Mouse (Mus musculus) CD8-positive naive resting alpha-beta T cell, adult 57 days (primary cell): ENCODE measurements around the gene Mto1. TPM values are rescaled to one million over a fixed set of nuclear protein-coding genes. Genes with fewer than 3 reads are reported as not detected.

Experiments used
- total RNA-seq: library from RNA; stranded (reverse); gene quantifications from one replicate; pipeline ENCODE4 v1.2.4, GENCODE M21; 2023

Gene Mto1
- total RNA-seq: 28.4 TPM

DNA sequence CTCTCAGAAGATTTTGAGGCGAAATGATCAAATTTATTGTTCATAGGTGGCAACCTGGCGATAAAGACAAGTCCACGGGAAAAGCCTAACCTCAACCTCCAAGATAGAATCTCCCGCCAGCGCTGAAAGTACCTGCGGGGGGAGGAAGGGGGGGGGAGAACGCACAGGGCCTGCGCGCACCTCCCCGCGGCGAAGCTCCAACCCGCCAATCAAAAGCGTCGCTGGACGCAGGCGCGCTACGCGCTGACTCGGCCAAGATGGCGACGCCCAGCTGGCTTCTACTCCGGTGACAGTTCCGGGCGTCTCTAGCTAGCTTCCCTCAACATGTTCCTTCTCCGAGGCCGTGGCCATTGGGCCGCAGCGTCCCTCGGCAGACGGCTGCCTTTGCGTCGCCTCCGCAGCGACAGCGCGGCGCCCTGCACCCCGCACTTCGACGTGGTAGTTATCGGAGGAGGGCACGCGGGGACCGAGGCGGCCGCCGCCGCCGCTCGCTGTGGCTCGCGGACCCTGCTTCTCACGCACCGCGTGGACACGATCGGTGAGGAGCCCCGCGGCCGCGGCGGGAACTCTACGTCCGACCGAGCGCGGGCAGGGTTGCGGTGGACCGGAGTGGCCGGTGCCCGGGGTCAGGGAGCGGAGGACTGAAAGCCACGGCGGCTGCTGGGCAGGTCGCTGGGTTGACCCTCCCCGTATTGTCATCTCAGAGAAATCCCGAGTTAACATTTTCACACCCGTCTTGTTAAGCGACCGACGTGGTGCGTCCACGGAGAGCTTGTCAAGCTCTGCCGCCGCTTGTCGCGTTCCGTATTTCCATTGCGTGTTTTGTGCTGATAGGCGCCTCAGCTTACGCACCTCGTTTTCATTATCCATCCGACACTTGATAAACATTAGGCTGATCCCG lies at the start of gene Mto1, which contains the start of gene Gm17324:
Mto1 (plus strand) TSS at position 236 of the 901 bp plus-strand sequence.
Gm17324 (minus strand) TSS at position 814 of the 901 bp plus-strand sequence.

DNA sequence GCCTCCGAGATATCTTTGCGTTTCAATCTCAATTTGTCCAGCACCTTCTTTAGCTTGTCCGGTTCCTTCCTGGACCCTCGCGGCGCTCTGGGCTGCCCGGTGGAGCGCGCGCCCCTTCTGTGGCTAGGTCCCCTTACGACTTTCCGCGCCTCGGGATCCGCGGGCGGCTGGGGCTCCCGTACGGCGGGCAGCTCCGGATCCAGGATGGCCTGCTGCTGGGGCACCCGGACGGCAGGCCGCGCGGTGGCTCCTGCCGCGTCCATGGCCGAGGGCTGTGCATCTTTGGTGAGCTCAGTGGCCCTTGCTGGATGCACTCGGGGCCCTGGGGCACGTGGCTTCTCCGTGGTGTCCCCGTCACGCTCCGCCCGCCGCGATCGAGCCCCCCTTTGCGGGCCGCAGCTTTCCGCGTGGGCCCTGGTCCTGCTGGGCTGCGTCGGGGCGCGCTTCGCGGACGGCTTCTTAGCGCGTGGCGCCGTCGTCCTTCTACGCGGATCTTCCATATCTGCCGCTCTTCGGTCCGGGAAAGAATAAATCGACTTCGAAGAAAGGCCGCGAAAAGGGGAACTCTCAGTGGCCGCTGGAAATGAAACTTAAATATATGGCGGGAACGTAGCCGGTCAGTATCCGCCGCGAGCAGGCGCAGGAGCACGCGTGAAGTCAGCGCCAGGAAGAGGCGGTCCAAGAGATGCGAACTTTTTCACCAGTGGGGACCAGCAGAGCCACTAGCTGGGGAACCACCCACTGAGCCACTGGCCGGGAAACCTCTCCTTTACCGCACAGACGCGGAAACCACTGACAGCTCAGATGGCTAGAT lies 5.2 kb upstream of the Mto1 start, which contains the start of gene Cgas:
Cgas (minus strand) TSS at position 659 of the 814 bp plus-strand sequence.

DNA sequence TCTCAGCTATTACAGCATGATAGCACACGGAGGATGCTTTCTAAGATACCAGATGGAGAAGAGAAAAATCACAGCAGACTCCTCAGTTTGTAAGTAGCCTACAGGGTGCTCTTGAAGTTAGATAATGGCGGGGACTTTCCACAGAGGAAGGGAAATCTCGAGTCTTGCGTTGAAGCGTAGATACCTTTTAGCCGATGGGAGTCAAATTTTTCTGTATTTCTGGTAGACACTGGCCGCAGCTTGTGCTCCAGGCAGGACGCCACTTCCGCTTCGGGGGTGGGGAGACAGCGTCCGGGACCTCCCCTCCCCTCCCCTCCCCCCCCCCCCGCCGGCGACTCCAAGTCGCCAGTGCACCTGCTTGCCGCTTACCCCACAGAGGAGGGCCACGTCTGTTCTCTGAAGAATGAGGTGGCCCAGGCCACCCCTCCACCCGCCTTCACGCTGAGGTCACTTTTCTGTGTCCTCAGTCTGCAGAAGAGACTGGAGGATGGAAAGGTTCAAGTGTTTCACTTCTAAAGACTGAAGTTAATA lies 40.9 kb downstream of the Mto1 start, which contains the start of gene Eef1a1:
Eef1a1 (minus strand) TSS at position 262 of the 531 bp plus-strand sequence.

Other genes starting within 250 kb of the Mto1 start
- not detected for gene Gsta1, start 217.6 kb upstream of the Mto1 start, total RNA-seq
- gene Gm3776, start 191.1 kb upstream of the Mto1 start, total RNA-seq: not detected
- gene Gm10639, start 158.3 kb upstream of the Mto1 start, total RNA-seq: not detected
- gene Omt2a, start 133.4 kb upstream of the Mto1 start, total RNA-seq: not detected
- gene Omt2b, start 120.6 kb upstream of the Mto1 start, total RNA-seq: not detected
- not detected for gene Gsta2, start 92.4 kb upstream of the Mto1 start, total RNA-seq
- not detected for gene Dppa5a, start 80.0 kb upstream of the Mto1 start, total RNA-seq
- not detected for gene Ooep, start 69.5 kb upstream of the Mto1 start, total RNA-seq
- gene Ddx43, start 52.4 kb upstream of the Mto1 start, total RNA-seq: 1.4 TPM
- gene Cgas, start 5.0 kb upstream of the Mto1 start, total RNA-seq: 3.1 TPM
- gene Gm17324, start 578 bp downstream of the Mto1 start, total RNA-seq: not detected
- 12,055 TPM for gene Eef1a1, start 40.9 kb downstream of the Mto1 start, total RNA-seq
- gene Slc17a5, start 139.8 kb downstream of the Mto1 start, total RNA-seq: 5.5 TPM
- not detected for gene Cd109, start 167.3 kb downstream of the Mto1 start, total RNA-seq